Mouse (Mus musculus): ENCODE results near the gene Cdkal1. TPM values are rescaled to one million over a fixed set of nuclear protein-coding genes. Genes with fewer than 3 reads are reported as not detected.

Cdkal1 gene
- polyA plus RNA-seq, 1 experiment: 6.5 TPM

DNA sequence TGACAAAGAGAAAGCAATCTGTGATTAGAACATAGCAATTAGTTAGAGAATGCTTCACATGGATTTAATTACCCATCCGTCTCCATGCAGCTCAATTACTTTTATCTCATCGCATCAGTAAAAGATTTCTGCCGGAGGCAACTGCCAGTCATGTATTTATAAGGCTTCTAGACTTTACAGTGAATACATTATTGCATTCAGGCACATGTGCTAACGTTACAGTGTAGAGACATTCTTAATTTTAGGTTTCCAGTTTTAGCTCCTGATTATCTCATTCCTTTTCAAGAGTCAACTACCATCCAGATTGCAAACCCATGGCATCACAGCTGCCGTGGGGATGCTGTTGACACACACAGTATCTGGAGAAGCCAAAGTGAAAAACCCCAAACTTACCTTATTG, 289.8 kb downstream of the Cdkal1 start:
- H3K4me1 ChIP-seq (ENCODE audit: control insufficient read depth, insufficient read depth, low read length): peaks cover 2% of the 10 kb centered on the region; the same call in 1 of the 2 replicates
- TF ChIP-seq POLR2A (IDR thresholded peaks at IDR 0.05; ENCODE audit: extremely low read depth, insufficient read depth, low read length) (no peak), CTCF (IDR thresholded peaks at IDR 0.05; ENCODE audit: extremely low read depth, insufficient read depth, low read length) (no peak)
- H3K4me3 ChIP-seq (ENCODE audit: insufficient read depth, low read length): no peak overlapping the region
- no peak overlapping the region for H3K27ac ChIP-seq (ENCODE audit: insufficient read depth, low read length)

- TF ChIP-seq POLR2A (IDR thresholded peaks at IDR 0.05; ENCODE audit: extremely low read depth, insufficient read depth, low read length) (no peak), CTCF (IDR thresholded peaks at IDR 0.05; ENCODE audit: extremely low read depth, insufficient read depth, low read length) (no peak)
- no peak overlapping the region for H3K27ac ChIP-seq (ENCODE audit: insufficient read depth, low read length)
- no peak overlapping the region for H3K4me3 ChIP-seq (ENCODE audit: insufficient read depth, low read length)
- H3K4me1 ChIP-seq (ENCODE audit: control insufficient read depth, insufficient read depth, low read length): peaks cover 1% of the 10 kb centered on the region
Observed at GRCm38 (mm10) chr13:29559188-29559587, 296.3 kb downstream of the Cdkal1 start.

DNA sequence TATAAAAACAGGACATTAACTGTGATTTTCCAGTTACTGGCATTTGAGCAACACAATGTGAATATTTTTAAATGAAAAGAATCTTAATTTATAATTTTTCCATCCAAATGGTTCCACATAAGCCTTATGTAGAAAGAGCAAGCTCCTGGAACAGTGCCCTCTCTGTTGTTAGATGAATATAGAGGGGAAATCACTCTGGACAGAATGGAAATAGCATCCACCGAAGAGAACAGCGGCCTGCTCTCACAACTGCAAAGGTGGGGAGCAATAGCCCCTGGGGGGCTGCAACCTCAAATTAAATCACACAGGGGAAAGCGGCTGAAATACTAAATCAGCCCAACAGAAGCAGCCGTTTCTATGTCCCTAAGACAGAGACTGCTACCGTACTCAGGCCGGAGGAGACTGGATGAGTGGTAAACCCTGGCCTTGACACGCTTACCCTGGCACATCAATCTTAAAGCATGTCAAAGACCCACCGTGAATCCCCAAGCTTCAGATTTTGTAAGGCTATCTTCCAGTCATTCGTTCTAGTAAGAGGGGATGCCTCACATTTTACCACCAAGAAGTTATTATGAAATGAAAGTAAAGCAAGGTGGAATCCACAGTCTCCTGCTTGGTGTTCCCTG, 300.2 kb downstream of the Cdkal1 start:
- Histone ChIP-seq H3K27ac (ENCODE audit: insufficient read depth, low read length) (no peak overlapping the region), H3K4me1 (ENCODE audit: control insufficient read depth, insufficient read depth, low read length) (peaks cover 3% of the 10 kb centered on the region), H3K4me3 (ENCODE audit: insufficient read depth, low read length) (no peak overlapping the region)
- TF ChIP-seq POLR2A (IDR thresholded peaks at IDR 0.05; ENCODE audit: extremely low read depth, insufficient read depth, low read length) (no peak), CTCF (IDR thresholded peaks at IDR 0.05; ENCODE audit: extremely low read depth, insufficient read depth, low read length) (no peak)

GRCm38 (mm10) chr13:29553792-29554191, 301.7 kb downstream of the Cdkal1 start:
- no peak overlapping the region for H3K27ac ChIP-seq (ENCODE audit: insufficient read depth, low read length)
- peaks cover 4% of the 10 kb centered on the region for H3K4me1 ChIP-seq (ENCODE audit: control insufficient read depth, insufficient read depth, low read length)
- TF ChIP-seq CTCF (IDR thresholded peaks at IDR 0.05; ENCODE audit: extremely low read depth, insufficient read depth, low read length): no peak
- TF ChIP-seq POLR2A (IDR thresholded peaks at IDR 0.05; ENCODE audit: extremely low read depth, insufficient read depth, low read length): no peak
- H3K4me3 ChIP-seq (ENCODE audit: insufficient read depth, low read length): no peak overlapping the region

DNA sequence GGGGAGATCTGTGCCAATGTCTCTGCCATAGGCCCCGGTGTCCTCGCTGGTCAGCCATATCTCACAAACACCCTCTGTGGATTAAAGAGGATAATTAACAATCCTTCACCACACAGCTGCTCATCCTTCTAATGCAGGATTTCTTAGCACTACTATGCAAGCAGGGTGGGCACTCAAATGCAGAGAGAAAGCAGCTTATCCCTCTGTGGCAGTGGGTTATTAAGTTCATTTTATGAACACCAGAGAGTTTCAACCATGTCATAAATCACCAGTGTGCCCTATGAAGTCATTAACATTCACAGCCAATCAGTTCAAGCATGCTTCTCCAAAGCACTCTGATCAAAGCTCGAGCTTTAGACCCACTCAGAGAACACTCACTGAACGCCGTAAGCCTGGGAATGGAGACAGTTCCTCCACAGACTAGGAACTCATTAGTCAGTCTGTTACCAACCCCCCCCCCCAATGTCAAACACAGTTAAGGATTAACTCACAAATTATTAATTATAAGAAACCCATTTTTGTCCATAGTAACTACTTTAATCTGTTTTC, 303.1 kb downstream of the Cdkal1 start:
- Histone ChIP-seq H3K4me3 (ENCODE audit: insufficient read depth, low read length) (no peak overlapping the region), H3K4me1 (ENCODE audit: control insufficient read depth, insufficient read depth, low read length) (peaks cover 4% of the 10 kb centered on the region), H3K27ac (ENCODE audit: insufficient read depth, low read length) (no peak overlapping the region)
- TF ChIP-seq POLR2A (IDR thresholded peaks at IDR 0.05; ENCODE audit: extremely low read depth, insufficient read depth, low read length) (no peak), CTCF (IDR thresholded peaks at IDR 0.05; ENCODE audit: extremely low read depth, insufficient read depth, low read length) (no peak)

GRCm38 (mm10) chr13:29550886-29551285, 304.6 kb downstream of the Cdkal1 start:
- TF ChIP-seq CTCF (IDR thresholded peaks at IDR 0.05; ENCODE audit: extremely low read depth, insufficient read depth, low read length) (no peak), POLR2A (IDR thresholded peaks at IDR 0.05; ENCODE audit: extremely low read depth, insufficient read depth, low read length) (no peak)
- H3K4me1 ChIP-seq (ENCODE audit: control insufficient read depth, insufficient read depth, low read length): peaks cover 4% of the 10 kb centered on the region
- no peak overlapping the region for H3K27ac ChIP-seq (ENCODE audit: insufficient read depth, low read length)
- H3K4me3 ChIP-seq (ENCODE audit: insufficient read depth, low read length): no peak overlapping the region

DNA sequence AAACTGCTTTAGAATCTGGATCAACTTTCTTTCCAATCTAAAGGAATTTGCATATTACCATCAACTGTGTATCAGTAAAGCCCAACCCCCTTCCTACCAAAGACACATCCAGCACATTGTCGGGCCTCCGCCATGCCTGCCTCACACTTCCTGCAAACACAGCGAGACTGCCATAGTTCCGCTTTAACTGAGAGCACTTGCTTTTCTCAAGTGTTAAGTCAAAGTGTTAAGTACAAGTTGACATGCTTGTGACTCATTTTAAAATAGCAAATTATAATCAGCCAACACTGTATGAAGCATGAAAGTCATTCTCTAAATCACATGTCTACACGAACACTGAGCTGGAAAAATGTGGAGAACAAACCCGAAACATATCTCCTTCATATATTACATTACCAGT, 305.3 kb downstream of the Cdkal1 start:
- Histone ChIP-seq H3K27ac (ENCODE audit: insufficient read depth, low read length) (no peak overlapping the region), H3K4me3 (ENCODE audit: insufficient read depth, low read length) (no peak overlapping the region), H3K4me1 (ENCODE audit: control insufficient read depth, insufficient read depth, low read length) (peaks cover 3% of the 10 kb centered on the region)
- TF ChIP-seq POLR2A (IDR thresholded peaks at IDR 0.05; ENCODE audit: extremely low read depth, insufficient read depth, low read length) (no peak), CTCF (IDR thresholded peaks at IDR 0.05; ENCODE audit: extremely low read depth, insufficient read depth, low read length) (no peak)

- TF ChIP-seq CTCF (IDR thresholded peaks at IDR 0.05; ENCODE audit: extremely low read depth, insufficient read depth, low read length) (no peak), POLR2A (IDR thresholded peaks at IDR 0.05; ENCODE audit: extremely low read depth, insufficient read depth, low read length) (no peak)
- peaks cover 3% of the 10 kb centered on the region for H3K4me1 ChIP-seq (ENCODE audit: control insufficient read depth, insufficient read depth, low read length)
- no peak overlapping the region for H3K27ac ChIP-seq (ENCODE audit: insufficient read depth, low read length)
- H3K4me3 ChIP-seq (ENCODE audit: insufficient read depth, low read length): no peak overlapping the region
Observed at GRCm38 (mm10) chr13:29549761-29550160, 305.7 kb downstream of the Cdkal1 start.

- Histone ChIP-seq H3K27ac (ENCODE audit: insufficient read depth, low read length) (no peak overlapping the region), H3K4me1 (ENCODE audit: control insufficient read depth, insufficient read depth, low read length) (no peaks in the 10 kb centered on the region), H3K4me3 (ENCODE audit: insufficient read depth, low read length) (no peak overlapping the region)
- TF ChIP-seq CTCF (IDR thresholded peaks at IDR 0.05; ENCODE audit: extremely low read depth, insufficient read depth, low read length): no peak
- TF ChIP-seq POLR2A (IDR thresholded peaks at IDR 0.05; ENCODE audit: extremely low read depth, insufficient read depth, low read length): no peak
Observed at GRCm38 (mm10) chr13:29537906-29538305, 317.6 kb downstream of the Cdkal1 start.

- H3K4me3 ChIP-seq (ENCODE audit: insufficient read depth, low read length): no peak overlapping the region
- no peak for TF ChIP-seq POLR2A (IDR thresholded peaks at IDR 0.05; ENCODE audit: extremely low read depth, insufficient read depth, low read length)
- TF ChIP-seq CTCF (IDR thresholded peaks at IDR 0.05; ENCODE audit: extremely low read depth, insufficient read depth, low read length): no peak
- no peaks in the 10 kb centered on the region for H3K4me1 ChIP-seq (ENCODE audit: control insufficient read depth, insufficient read depth, low read length)
- H3K27ac ChIP-seq (ENCODE audit: insufficient read depth, low read length): no peak overlapping the region
Observed at GRCm38 (mm10) chr13:29533586-29533985, 321.9 kb downstream of the Cdkal1 start.
